Mouse (Mus musculus) kidney, adult 2 months (tissue): ENCODE results near the gene Nom1.

Experiments
- CTCF ChIP-seq: fragments of 200-500 bp; conservative IDR thresholded peaks from 2 replicates; pipeline ENCODE4 v1.5.1; 2011; ENCODE audit warnings: low read depth, mild to moderate bottlenecking, control low read depth, low read length, moderate library complexity, mixed read lengths; ENCODE audit not compliant: insufficient read depth, insufficient read length
- POLR2A ChIP-seq: fragments of 200-500 bp; IDR thresholded peaks from one replicate; pipeline ENCODE4 v1.6.1; 2011; ENCODE audit warnings: low read depth, low read length, control low read depth

DNA sequence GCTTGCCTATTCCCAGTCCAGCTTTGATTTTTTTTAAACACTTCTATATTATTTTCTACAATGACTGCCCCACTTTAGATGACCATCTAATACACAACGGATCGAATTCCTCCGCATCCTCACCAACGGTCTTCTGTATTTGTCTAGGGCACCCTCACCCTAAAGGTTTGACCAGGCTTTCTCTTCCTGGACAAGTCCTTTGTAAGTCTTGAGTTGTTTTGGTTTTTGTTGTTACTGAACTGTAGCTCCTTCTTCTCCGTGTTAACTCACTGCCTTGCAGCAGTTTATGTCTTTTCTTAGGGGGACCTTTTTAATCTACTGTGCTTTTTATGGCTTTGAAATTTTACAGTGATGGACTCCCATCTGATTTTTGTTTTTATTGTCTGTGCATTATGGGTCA lies 35.8 kb downstream of the Nom1 start:
- no peak for TF ChIP-seq CTCF
- TF ChIP-seq POLR2A = no peak
